Mouse (Mus musculus): ENCODE data around the gene Acox2. TPM values are rescaled to one million over a fixed set of nuclear protein-coding genes. Genes with fewer than 3 reads are reported as not detected.

Gene Acox2
- polyA plus RNA-seq, 1 experiment: 1.3 TPM

Other genes starting within 250 kb of the Acox2 start
- gene Rpp14, start 179.0 kb downstream of the Acox2 start, polyA plus RNA-seq (2012; rRNA removed): 7.9 and 9.3 TPM in 2 replicates
- gene Pxk, start 161.1 kb downstream of the Acox2 start, polyA plus RNA-seq (2012; rRNA removed): 23.3 and 24.0 TPM in 2 replicates
- 81.0 and 109 TPM in 2 replicates for gene Pdhb, start 86.3 kb downstream of the Acox2 start, polyA plus RNA-seq (2012; rRNA removed)
- gene Kctd6, start 45.2 kb downstream of the Acox2 start, polyA plus RNA-seq (2012; rRNA removed): 9.7 and 13.3 TPM in 2 replicates
- 3.5 and 5.0 TPM in 2 replicates for gene Fam107a, start 58.7 kb upstream of the Acox2 start, polyA plus RNA-seq (2012; rRNA removed)
- 0.72 and 0.76 TPM in 2 replicates for gene Oit1, start 119.4 kb upstream of the Acox2 start, polyA plus RNA-seq (2012; rRNA removed)